Mouse (Mus musculus) left cerebral cortex, postnatal 4 days (tissue): Measurements from ENCODE around the gene Gm20683. TPM values are rescaled to one million over a fixed set of nuclear protein-coding genes. Genes with fewer than 3 reads are reported as not detected.
A peak's percentile ranks its signal among the peaks of the same experiment; 100 is the strongest.

Experiments used
- DNase-seq: peaks from one replicate; pipeline ENCODE4 v3.0.0-alpha.2; 2022
- intact Hi-C: fragments of 180-260 bp; cut with DNase I; formaldehyde crosslinking; loops from one replicate; pipeline ENCODE4 v1.15.1; 2025
- microRNA-seq: library from miRNA; unstranded; fragments of <30 nt; microRNA quantifications from one replicate; pipeline ENCODE4 v1.2.0, GENCODE M21; 2022
- total RNA-seq, 2 experiments: library from RNA; stranded (reverse); gene quantifications; 2 replicates each; pipeline ENCODE4 v1.2.3; 2021

Gm20683 gene
- total RNA-seq, 2 experiments from 2014 or later, result 22.7 to 26.6 TPM

GRCm38 (mm10) chr17:25802825-25803517 lies 38.6 kb downstream of the Gm20683 start:
- intact Hi-C loops, result loop anchor here (5.0 kb wide), 1 partner anchor 71 kb away; no protein-coding TSS in a partner anchor
- DNase-seq, result peak; percentile 83

- intact Hi-C loops, result loop anchor here (5.0 kb wide), 1 partner anchor 69 kb away; no protein-coding TSS in a partner anchor
- DNase-seq, result peak; percentile 56
Measured at GRCm38 (mm10) chr17:25801029-25801428, 40.5 kb downstream of the Gm20683 start.

DNA sequence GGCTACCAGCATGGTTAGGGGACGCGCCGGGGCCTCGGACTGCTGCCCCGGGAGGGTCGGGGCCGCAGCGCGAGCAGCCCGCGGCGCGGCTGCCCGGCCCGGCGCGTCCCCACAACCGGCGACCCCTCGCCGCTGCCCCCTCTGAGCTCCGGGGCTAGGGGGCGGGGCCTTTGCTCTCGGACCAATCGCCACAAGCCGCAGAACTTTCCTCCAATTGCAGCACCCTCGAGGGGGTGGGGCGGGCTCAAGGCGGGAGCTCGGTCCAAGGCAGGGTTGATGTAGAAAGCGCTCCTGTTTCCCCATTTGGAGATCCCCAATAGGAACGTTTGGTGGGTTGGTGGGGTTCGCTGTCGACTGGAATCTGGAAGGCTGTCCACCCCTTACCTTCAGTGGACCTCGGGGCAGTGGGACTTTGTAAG lies 44.6 kb downstream of the Gm20683 start, which contains the start of gene Metrn:
TSS of gene Metrn (minus strand) at position 186 of the 419 bp plus-strand sequence.
- intact Hi-C loops, result loop anchor here (5.0 kb wide), 1 partner anchor 320 kb away; no protein-coding TSS in a partner anchor
- peak; percentile 91 for DNase-seq

DNA sequence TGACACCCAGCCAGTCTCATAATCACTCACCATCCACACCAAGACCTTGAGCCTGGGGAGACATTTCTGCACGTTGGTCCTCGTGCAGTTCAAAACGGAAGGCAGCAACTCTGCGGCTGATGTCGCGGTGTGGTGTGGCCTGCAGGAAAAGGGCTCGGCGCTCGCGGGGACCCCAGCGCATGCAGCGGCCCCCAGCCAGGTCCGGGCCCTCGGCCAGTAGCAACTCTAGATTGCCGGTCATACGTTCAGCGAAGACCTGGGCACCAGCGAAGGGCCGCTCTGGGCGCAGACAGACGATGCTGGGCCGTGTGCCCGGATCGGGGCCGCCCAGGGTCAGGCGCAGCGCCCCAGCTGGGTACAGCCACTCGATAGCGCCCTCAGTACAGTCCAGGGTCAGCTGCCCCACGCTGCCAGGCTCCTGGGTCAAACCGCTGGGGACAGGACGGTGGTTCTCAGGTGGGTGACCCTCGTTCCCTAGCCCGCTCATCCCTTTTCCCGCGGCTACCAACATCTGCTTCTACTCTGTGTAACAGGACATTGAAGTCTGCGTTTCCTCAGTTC lies 45.3 kb downstream of the Gm20683 start:
- intact Hi-C loops, result loop anchor here (5.0 kb wide), 1 partner anchor 319 kb away; no protein-coding TSS in a partner anchor
- DNase-seq, result peak; percentile 41

DNA sequence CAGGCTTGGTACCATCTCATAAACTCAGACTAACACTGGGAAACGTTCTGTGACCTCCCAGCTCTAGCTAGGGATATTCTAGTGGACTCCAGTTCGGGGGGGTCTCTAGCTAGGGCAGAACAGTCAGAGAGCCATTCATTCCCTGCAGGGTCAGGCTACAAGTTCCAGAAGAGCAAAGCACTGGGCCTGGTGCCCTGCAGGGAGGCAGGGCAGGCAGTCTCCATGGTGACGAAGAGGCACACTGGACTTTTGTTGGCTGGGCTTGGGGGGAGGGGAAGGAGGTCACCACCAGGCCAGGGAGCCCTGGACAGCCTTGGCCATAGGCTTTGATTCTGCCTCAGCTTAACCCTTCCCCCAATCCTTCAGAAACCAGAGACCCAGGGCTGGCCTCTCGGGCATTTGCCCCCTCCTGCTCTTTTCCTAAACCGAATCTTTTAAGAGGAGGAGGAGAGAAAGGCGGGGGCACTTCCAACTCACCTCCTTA lies 45.9 kb downstream of the Gm20683 start, which contains the start of gene AC134908.4:
TSS of gene AC134908.4 (minus strand) at position 51 of the 484 bp plus-strand sequence.
- DNase-seq, result peak; percentile 60
- intact Hi-C loops, result loop anchor here (5.0 kb wide), 1 partner anchor 318 kb away; no protein-coding TSS in a partner anchor

DNA sequence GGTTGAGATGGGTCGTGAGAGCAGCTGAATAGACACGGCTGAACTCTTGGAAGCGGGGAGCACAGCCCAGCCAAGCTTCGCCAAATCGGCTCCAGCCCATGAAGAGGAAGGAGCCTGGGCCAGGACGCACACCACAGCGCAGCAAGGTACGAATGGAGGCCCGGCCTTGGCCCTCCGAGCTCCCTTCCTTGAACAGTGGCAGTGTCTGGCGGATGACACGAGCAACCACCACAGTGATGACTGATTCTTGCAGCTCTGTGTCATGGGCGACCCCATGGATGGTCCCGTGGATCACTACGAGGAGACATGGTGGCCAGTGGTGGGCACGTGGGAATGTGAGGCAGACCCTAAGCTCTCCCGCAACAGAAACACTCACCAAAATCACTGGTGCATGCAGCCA lies 46.6 kb downstream of the Gm20683 start:
- intact Hi-C loops, result loop anchor here (5.0 kb wide), 1 partner anchor 318 kb away; no protein-coding TSS in a partner anchor
- no peak for DNase-seq

DNA sequence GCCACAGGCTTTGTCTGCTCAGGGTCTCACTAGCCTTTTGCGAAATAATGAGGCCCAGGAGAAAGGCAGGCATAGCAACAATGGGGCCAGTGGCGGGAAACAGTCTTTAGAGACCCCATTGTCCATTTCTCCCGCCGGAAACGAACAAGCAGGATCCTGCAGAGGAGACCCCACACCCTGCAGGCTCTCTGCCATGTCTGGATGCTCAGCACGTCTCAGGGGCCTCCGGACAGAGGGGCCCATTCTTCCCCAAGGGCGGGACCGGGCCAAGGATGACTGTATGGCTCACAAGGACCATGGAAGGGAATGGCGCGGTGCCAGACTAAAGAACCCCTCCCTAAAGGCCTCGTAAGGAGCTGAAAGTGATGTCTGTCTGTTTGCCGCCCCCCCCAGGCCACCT lies 47.4 kb downstream of the Gm20683 start:
- intact Hi-C loops, result no loop called here
- peak; percentile 44 for DNase-seq

GRCm38 (mm10) chr17:25792615-25793014 lies 48.9 kb downstream of the Gm20683 start, which contains the start of gene Fam173a:
Fam173a (minus strand) TSS chr17:25792901.
- intact Hi-C loops, result no loop called here
- peak; percentile 79 for DNase-seq

- peak; percentile 84 for DNase-seq
- intact Hi-C loops, result no loop called here
Measured at GRCm38 (mm10) chr17:25791843-25792527, 49.6 kb downstream of the Gm20683 start.

DNA sequence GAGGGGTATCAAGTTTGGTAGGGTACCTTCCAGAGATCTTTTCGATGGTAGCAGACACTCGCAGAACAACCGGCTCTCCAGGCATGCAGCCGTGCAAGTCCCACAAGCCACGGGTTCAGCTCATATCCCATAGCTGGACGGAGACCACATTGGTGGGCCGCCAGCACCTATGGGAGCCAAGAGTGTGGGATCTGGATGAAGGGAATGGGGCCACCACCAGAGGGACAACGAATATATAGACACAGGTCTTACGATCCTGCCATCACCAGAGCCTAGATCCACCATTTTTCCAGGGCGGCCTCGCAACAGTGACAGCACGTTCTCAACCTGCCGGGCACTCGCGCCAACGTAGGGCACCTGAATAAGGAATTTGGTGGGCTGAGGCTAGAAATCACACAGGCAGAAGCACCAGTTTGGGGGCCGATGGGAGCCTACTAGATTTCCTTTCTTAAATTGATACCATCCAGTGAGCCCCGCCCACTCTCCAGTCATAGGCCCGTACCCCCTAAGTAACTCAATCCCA lies 50.2 kb downstream of the Gm20683 start:
- intact Hi-C loops, result no loop called here
- DNase-seq, result no peak

GRCm38 (mm10) chr17:25786781-25787504 lies 54.6 kb downstream of the Gm20683 start:
- intact Hi-C loops, result no loop called here
- DNase-seq, result no peak

DNA sequence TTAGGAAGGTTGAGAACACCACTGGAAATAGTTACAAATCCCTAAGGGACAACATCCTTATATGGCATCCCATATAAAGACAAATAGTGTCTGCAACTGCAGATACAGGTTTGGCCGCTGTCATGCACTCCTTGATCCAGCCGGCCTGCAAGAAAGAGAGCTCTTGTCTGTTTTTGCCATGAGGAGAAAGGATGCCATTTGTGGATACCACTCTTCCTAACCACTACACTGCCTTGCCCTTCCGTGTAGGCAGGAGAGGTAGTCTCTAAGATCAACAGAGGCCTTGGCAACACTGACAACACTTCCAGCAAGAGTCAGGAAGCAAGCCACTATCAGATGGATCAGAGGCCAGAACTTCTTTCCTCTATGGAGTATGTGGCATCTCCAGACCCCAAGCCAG lies 55.3 kb downstream of the Gm20683 start, which contains the start of gene Ccdc78:
TSS of gene Ccdc78 (plus strand) at position 301 of the 400 bp plus-strand sequence.
- no peak for DNase-seq
- intact Hi-C loops, result no loop called here

- DNase-seq, result peak; percentile 98
- intact Hi-C loops, result no loop called here
Measured at GRCm38 (mm10) chr17:25785281-25785745, 56.2 kb downstream of the Gm20683 start, which contains the start of gene Haghl. Haghl (minus strand) TSS chr17:25785673.

Small RNAs within 50 kb of the gene (microRNA-seq; reads per million reads assigned to microRNA genes)
- gene Mir3082, result 2.1 reads per million

Other genes with a start within 250 kb of the Gm20683 start
- gene Gng13, start 124.6 kb downstream of the Gm20683 start, total RNA-seq, result 10 to 100 TPM in 1 of 2 experiments, 1 to 10 TPM in 1; 9.9 to 16.3 TPM
- gene Chtf18, start 114.3 kb downstream of the Gm20683 start, total RNA-seq, result 1 to 10 TPM; 4.3 to 5.8 TPM
- gene Rpusd1, start 114.1 kb downstream of the Gm20683 start, total RNA-seq, result 10 to 100 TPM; 21.1 to 25.4 TPM
- not detected for gene Mslnl, start 105.7 kb downstream of the Gm20683 start, total RNA-seq
- 1 to 10 TPM; 3.0 to 3.9 TPM for gene Msln, start 87.4 kb downstream of the Gm20683 start, total RNA-seq
- gene Narfl, start 68.0 kb downstream of the Gm20683 start, total RNA-seq, result 10 to 100 TPM; 24.1 to 25.1 TPM
- 10 to 100 TPM; 82.0 to 98.4 TPM for gene Haghl, start 56.1 kb downstream of the Gm20683 start, total RNA-seq
- gene Ccdc78, start 55.2 kb downstream of the Gm20683 start, total RNA-seq, result not detected
- gene Fam173a, start 48.9 kb downstream of the Gm20683 start, total RNA-seq, result 10 to 100 TPM; 50.6 to 61.1 TPM
- gene AC134908.4, start 46.1 kb downstream of the Gm20683 start, total RNA-seq, result not detected
- gene Metrn, start 44.6 kb downstream of the Gm20683 start, total RNA-seq, result 10 to 100 TPM; 45.8 to 56.7 TPM
- gene Fbxl16, start 32.7 kb downstream of the Gm20683 start, total RNA-seq, result 100 to 1,000 TPM; 130 to 132 TPM
- 10 to 100 TPM; 25.2 to 26.5 TPM for gene Wdr24, start 18.1 kb downstream of the Gm20683 start, total RNA-seq
- 10 to 100 TPM; 54.8 to 55.1 TPM for gene Jmjd8, start 12.9 kb downstream of the Gm20683 start, total RNA-seq
- gene Stub1, start 8.4 kb downstream of the Gm20683 start, total RNA-seq, result 100 to 1,000 TPM; 162 to 171 TPM
- gene Rhbdl1, start 4.5 kb downstream of the Gm20683 start, total RNA-seq, result 10 to 100 TPM; 58.5 to 61.5 TPM
- 10 to 100 TPM; 58.5 to 65.2 TPM for gene Rhot2, start 3.1 kb upstream of the Gm20683 start, total RNA-seq
- gene Wdr90, start 19.7 kb upstream of the Gm20683 start, total RNA-seq, result 10 to 100 TPM; 37.4 to 39.4 TPM
- gene Mcrip2, start 27.0 kb upstream of the Gm20683 start, total RNA-seq, result 10 to 100 TPM; 16.7 to 18.3 TPM
- gene Mettl26, start 33.3 kb upstream of the Gm20683 start, total RNA-seq, result 10 to 100 TPM; 24.1 to 25.8 TPM
- 1 to 10 TPM; 1.3 to 2.2 TPM for gene Wfikkn1, start 39.1 kb upstream of the Gm20683 start, total RNA-seq
- gene Rab40c, start 78.0 kb upstream of the Gm20683 start, total RNA-seq, result 10 to 100 TPM; 47.0 to 47.2 TPM
- 100 to 1,000 TPM in 1 of 2 experiments, 10 to 100 TPM in 1; 87.1 to 104 TPM for gene Pigq, start 103.2 kb upstream of the Gm20683 start, total RNA-seq
- gene Nhlrc4, start 103.2 kb upstream of the Gm20683 start, total RNA-seq, result not detected
- not detected for gene A930017K11Rik, start 110.8 kb upstream of the Gm20683 start, total RNA-seq
- 10 to 100 TPM; 42.2 to 45.9 TPM for gene Capn15, start 144.0 kb upstream of the Gm20683 start, total RNA-seq
- 10 to 100 TPM; 79.6 to 82.5 TPM for gene Rab11fip3, start 227.8 kb upstream of the Gm20683 start, total RNA-seq
- gene Decr2, start 248.6 kb upstream of the Gm20683 start, total RNA-seq, result 10 to 100 TPM; 21.7 to 24.3 TPM